Mouse (Mus musculus): ENCODE data around the gene Trmt112. TPM values are rescaled to one million over a fixed set of nuclear protein-coding genes. Genes with fewer than 3 reads are reported as not detected.

Gene Trmt112
- polyA plus RNA-seq, 1 experiment from 2014 or later = 148 TPM

GRCm38 (mm10) chr19:6920741-6921636, 11.5 kb downstream of the Trmt112 start:
- ATAC-seq (replicated peaks; ENCODE audit: low FRiP score) = peak; percentile 34

GRCm38 (mm10) chr19:6921647-6922567, 12.4 kb downstream of the Trmt112 start, which contains the start of gene Esrra:
Gene Esrra (minus strand): TSS chr19:6921813.
- peaks cover 51% of the 10 kb centered on the region for H3K4me1 ChIP-seq
- under 1% methylated on average over 65 of the region's 66 CpGs for WGBS

More at GRCm38 (mm10) chr19:6920741-6921636, 11.5 kb downstream of the Trmt112 start:
- Histone ChIP-seq H3K4me2 (peak overlapping the region; percentile 93), H3K4me3 (replicated peaks) (peak overlapping the region; percentile 85), H3K27me3 (peaks cover 35% of the 10 kb centered on the region), H3K9me3 (replicated peaks) (no peaks in the 10 kb centered on the region), H3K4me1 (peaks cover 43% of the 10 kb centered on the region), H3K36me3 (peaks cover 6% of the 10 kb centered on the region; the same call in 1 of the 2 replicates), H3K27ac (peak overlapping the region; percentile 91), H3K9ac (peak overlapping the region; percentile 75)
- 1% methylated on average over 30 of the region's 48 CpGs for WGBS

GRCm38 (mm10) chr19:6922901-6923735, 13.6 kb downstream of the Trmt112 start:
- peak overlapping the region; percentile 93 for H3K4me2 ChIP-seq

More at GRCm38 (mm10) chr19:6921647-6922567, 12.4 kb downstream of the Trmt112 start, which contains the start of gene Esrra:
- peak within 1 kb of the TSS; percentile 85 for H3K4me3 ChIP-seq (replicated peaks)
- H3K27ac ChIP-seq = peak within 1 kb of the TSS; percentile 91
- no peaks in the 10 kb centered on the region for H3K9me3 ChIP-seq (replicated peaks)
- peaks cover 6% of the 10 kb centered on the region; the same call in 1 of the 2 replicates for H3K36me3 ChIP-seq
- peaks cover 44% of the 10 kb centered on the region for H3K27me3 ChIP-seq
- peak within 1 kb of the TSS; percentile 93 for H3K4me2 ChIP-seq
- ATAC-seq (replicated peaks; ENCODE audit: low FRiP score) = peak; percentile 93
- H3K9ac ChIP-seq = peak within 1 kb of the TSS; percentile 75

GRCm38 (mm10) chr19:6924461-6925306, 15.2 kb downstream of the Trmt112 start:
- 3% methylated on average over 39 of the region's 39 CpGs for WGBS
- Histone ChIP-seq H3K9ac (peak overlapping the region; percentile 31), H3K36me3 (no peaks in the 10 kb centered on the region), H3K4me1 (peaks cover 55% of the 10 kb centered on the region), H3K4me3 (replicated peaks) (peak overlapping the region; percentile 33), H3K4me2 (peak overlapping the region; percentile 56), H3K27me3 (peaks cover 71% of the 10 kb centered on the region), H3K27ac (no peak overlapping the region), H3K9me3 (replicated peaks) (no peaks in the 10 kb centered on the region)
- no peak for ATAC-seq (replicated peaks; ENCODE audit: low FRiP score)

More at GRCm38 (mm10) chr19:6922901-6923735, 13.6 kb downstream of the Trmt112 start:
- Histone ChIP-seq H3K27me3 (peaks cover 56% of the 10 kb centered on the region), H3K9ac (0 out of 2 replicates have a peak overlapping the region, but pooled peaks have one; percentile 50), H3K4me1 (peaks cover 60% of the 10 kb centered on the region), H3K9me3 (replicated peaks) (no peaks in the 10 kb centered on the region), H3K27ac (no peak overlapping the region), H3K36me3 (peaks cover 6% of the 10 kb centered on the region; the same call in 1 of the 2 replicates), H3K4me3 (replicated peaks) (peak overlapping the region; percentile 85)
- WGBS = 60% methylated on average over 6 of the region's 6 CpGs
- ATAC-seq (replicated peaks; ENCODE audit: low FRiP score) = no peak

GRCm38 (mm10) chr19:6925307-6925573, 15.7 kb downstream of the Trmt112 start, which contains the start of gene Catsperz:
Gene Catsperz (minus strand): TSS chr19:6925380.
- Histone ChIP-seq H3K9ac (peak within 1 kb of the TSS; percentile 31), H3K4me2 (peak within 1 kb of the TSS; percentile 56), H3K36me3 (no peaks in the 10 kb centered on the region), H3K27ac (no peak within 1 kb of the TSS), H3K4me3 (replicated peaks) (peak within 1 kb of the TSS; percentile 33), H3K27me3 (peaks cover 75% of the 10 kb centered on the region), H3K9me3 (replicated peaks) (no peaks in the 10 kb centered on the region), H3K4me1 (peaks cover 50% of the 10 kb centered on the region)
- ATAC-seq (replicated peaks; ENCODE audit: low FRiP score) = no peak
- WGBS = 3% methylated on average over 9 of the region's 9 CpGs

GRCm38 (mm10) chr19:6925611-6926329, 16.3 kb downstream of the Trmt112 start:
- H3K9me3 ChIP-seq (replicated peaks) = no peaks in the 10 kb centered on the region
- H3K36me3 ChIP-seq = no peaks in the 10 kb centered on the region
- ATAC-seq (replicated peaks; ENCODE audit: low FRiP score) = no peak
- peak overlapping the region; percentile 56 for H3K4me2 ChIP-seq
- H3K9ac ChIP-seq = 0 out of 2 replicates have a peak overlapping the region, but pooled peaks have one; percentile 31
- H3K27ac ChIP-seq = no peak overlapping the region
- H3K27me3 ChIP-seq = peaks cover 80% of the 10 kb centered on the region
- H3K4me1 ChIP-seq = peaks cover 45% of the 10 kb centered on the region
- 9% methylated on average over 40 of the region's 40 CpGs for WGBS
- peak overlapping the region; percentile 33 for H3K4me3 ChIP-seq (replicated peaks)

GRCm38 (mm10) chr19:6926559-6927255, 17.2 kb downstream of the Trmt112 start:
- Histone ChIP-seq H3K9ac (no peak overlapping the region), H3K4me2 (peak overlapping the region; percentile 39), H3K4me1 (peaks cover 41% of the 10 kb centered on the region), H3K36me3 (no peaks in the 10 kb centered on the region), H3K4me3 (replicated peaks) (peak overlapping the region; percentile 24), H3K27me3 (peaks cover 89% of the 10 kb centered on the region), H3K27ac (no peak overlapping the region), H3K9me3 (replicated peaks) (no peaks in the 10 kb centered on the region)
- ATAC-seq (replicated peaks; ENCODE audit: low FRiP score) = no peak
- 10% methylated on average over 26 of the region's 26 CpGs for WGBS

GRCm38 (mm10) chr19:6928080-6928479, 18.6 kb downstream of the Trmt112 start:
- Histone ChIP-seq H3K9ac (no peak overlapping the region), H3K9me3 (replicated peaks) (no peaks in the 10 kb centered on the region), H3K36me3 (no peaks in the 10 kb centered on the region), H3K4me1 (peaks cover 34% of the 10 kb centered on the region), H3K27me3 (peaks cover 97% of the 10 kb centered on the region), H3K27ac (no peak overlapping the region), H3K4me3 (replicated peaks) (no peak overlapping the region), H3K4me2 (no peak overlapping the region)
- ATAC-seq (replicated peaks; ENCODE audit: low FRiP score) = no peak
- 15% methylated on average over 9 of the region's 9 CpGs for WGBS

- Histone ChIP-seq H3K4me1 (peaks cover 33% of the 10 kb centered on the region), H3K36me3 (no peaks in the 10 kb centered on the region), H3K4me2 (no peak overlapping the region), H3K27me3 (peaks cover 97% of the 10 kb centered on the region), H3K9me3 (replicated peaks) (no peaks in the 10 kb centered on the region), H3K27ac (no peak overlapping the region), H3K9ac (no peak overlapping the region), H3K4me3 (replicated peaks) (no peak overlapping the region)
- ATAC-seq (replicated peaks; ENCODE audit: low FRiP score) = no peak
- WGBS = 0% methylated on average over 2 of the region's 2 CpGs
Observed at GRCm38 (mm10) chr19:6931002-6931401, 21.5 kb downstream of the Trmt112 start.
